Mouse (Mus musculus) hindbrain, embryonic 11.5 days (tissue): ENCODE data around the gene Hmgcll1. TPM values are rescaled to one million over a fixed set of nuclear protein-coding genes. Genes with fewer than 3 reads are reported as not detected.

Experiments used
- ATAC-seq: fragments of 200-750 bp; cut with Nextera tagmentation; 2 replicates; pipeline ENCODE4 v1.8.0; 2017; ENCODE audit warnings: mild to moderate bottlenecking, moderate TSS enrichment, moderate library complexity; ENCODE audit not compliant: low FRiP score
- DNase-seq: peaks from one replicate; pipeline ENCODE4 v3.0.0-alpha.2; 2015; ENCODE audit warnings: low spot score
- H3K27ac ChIP-seq: fragments of 300-500 bp; sonication (generic); 2 replicates; pipeline ENCODE4 v1.5.1; 2014; ENCODE audit warnings: mild to moderate bottlenecking, low read depth, low read length
- H3K27me3 ChIP-seq: fragments of 300-500 bp; sonication (generic); 2 replicates; pipeline ENCODE4 v1.6.1; 2014; ENCODE audit warnings: mild to moderate bottlenecking, low read length, moderate library complexity, mixed read lengths; ENCODE audit not compliant: control insufficient read depth, insufficient read depth
- H3K36me3 ChIP-seq: fragments of 300-500 bp; sonication (generic); 2 replicates; pipeline ENCODE4 v1.6.1; 2014; ENCODE audit warnings: mild to moderate bottlenecking, low read length, moderate library complexity, mixed read lengths; ENCODE audit not compliant: control insufficient read depth, insufficient read depth
- H3K4me1 ChIP-seq: fragments of 300-500 bp; sonication (generic); replicated peaks from 2 replicates; pipeline ENCODE4 v1.6.1; 2014; ENCODE audit warnings: low read length, mixed read lengths; ENCODE audit not compliant: control insufficient read depth, insufficient read depth
- H3K4me2 ChIP-seq: fragments of 300-500 bp; sonication (generic); replicated peaks from 2 replicates; pipeline ENCODE4 v1.6.1; 2014; ENCODE audit warnings: mild to moderate bottlenecking, low read depth, low read length
- H3K4me3 ChIP-seq: fragments of 300-500 bp; sonication (generic); 2 replicates; pipeline ENCODE4 v1.5.1; 2014; ENCODE audit warnings: low read depth, low read length
- H3K9ac ChIP-seq: fragments of 300-500 bp; sonication (generic); 2 replicates; pipeline ENCODE4 v1.6.1; 2014; ENCODE audit warnings: low read depth, low read length
- H3K9me3 ChIP-seq: fragments of 300-500 bp; sonication (generic); 2 replicates; pipeline ENCODE4 v1.6.1; 2016; ENCODE audit warnings: low read length; ENCODE audit not compliant: control insufficient read depth
- WGBS: fragments of 180-500 bp; shearing (Covaris S2); extraction: QIAGEN DNeasy Blood & Tissue Kit; methylation state at CpG from one replicate; pipeline ENCODE4 v1.1.7; 2014; 5-methylcytosine and 5-hydroxymethylcytosine counted together
- polyA plus RNA-seq: library from polyadenylated mRNA; unstranded; fragments of >200 nt; fragmentation: Nextera tagmentation; extraction: Ambion mirVana; gene quantifications from 2 replicates; pipeline ENCODE4 v1.2.1, GENCODE M21; 2014

Hmgcll1 gene
- polyA plus RNA-seq, 1 experiment from 2014 or later: 14.5 TPM

- Histone ChIP-seq H3K4me1 (no peaks in the 10 kb centered on the region), H3K4me3 (no peak overlapping the region), H3K4me2 (no peak overlapping the region), H3K9me3 (no peaks in the 10 kb centered on the region), H3K36me3 (no peaks in the 10 kb centered on the region), H3K27ac (no peak overlapping the region), H3K27me3 (no peaks in the 10 kb centered on the region), H3K9ac (no peak overlapping the region)
- DNase-seq (no peak), ATAC-seq (no peak)
- WGBS: 57% methylated on average over 6 of the region's 6 CpGs
Observed at GRCm38 (mm10) chr9:76007342-76007970, 7.2 kb upstream of the Hmgcll1 start.

GRCm38 (mm10) chr9:76013789-76014188 is 866 bp upstream of the Hmgcll1 start:
- ATAC-seq (no peak), DNase-seq (no peak)
- Histone ChIP-seq H3K9ac (no peak overlapping the region), H3K36me3 (no peaks in the 10 kb centered on the region), H3K4me1 (no peaks in the 10 kb centered on the region), H3K27me3 (no peaks in the 10 kb centered on the region), H3K27ac (no peak overlapping the region), H3K9me3 (no peaks in the 10 kb centered on the region), H3K4me2 (no peak overlapping the region), H3K4me3 (no peak overlapping the region)
- 79% methylated on average over 6 of the region's 6 CpGs for WGBS

GRCm38 (mm10) chr9:76015971-76016370 is 1.3 kb downstream of the Hmgcll1 start:
- WGBS: 93% methylated on average over 5 of the region's 5 CpGs
- Histone ChIP-seq H3K4me2 (no peak overlapping the region), H3K4me1 (no peaks in the 10 kb centered on the region), H3K27me3 (no peaks in the 10 kb centered on the region), H3K9ac (no peak overlapping the region), H3K9me3 (no peaks in the 10 kb centered on the region), H3K36me3 (no peaks in the 10 kb centered on the region), H3K4me3 (no peak overlapping the region), H3K27ac (no peak overlapping the region)
- no peak for DNase-seq
- no peak for ATAC-seq

- H3K9ac ChIP-seq: no peak overlapping the region
- no peak for ATAC-seq
Observed at GRCm38 (mm10) chr9:76016506-76016905, 1.9 kb downstream of the Hmgcll1 start.

GRCm38 (mm10) chr9:76023551-76023973 is 8.9 kb downstream of the Hmgcll1 start:
- ATAC-seq (no peak), DNase-seq (no peak)
- Histone ChIP-seq H3K4me1 (no peaks in the 10 kb centered on the region), H3K36me3 (no peaks in the 10 kb centered on the region), H3K27ac (no peak overlapping the region), H3K9me3 (no peaks in the 10 kb centered on the region), H3K4me2 (no peak overlapping the region), H3K27me3 (no peaks in the 10 kb centered on the region), H3K9ac (no peak overlapping the region), H3K4me3 (no peak overlapping the region)
- WGBS: 56% methylated on average over 5 of the region's 5 CpGs

More at GRCm38 (mm10) chr9:76016506-76016905, 1.9 kb downstream of the Hmgcll1 start:
- Histone ChIP-seq H3K27me3 (no peaks in the 10 kb centered on the region), H3K36me3 (no peaks in the 10 kb centered on the region), H3K4me3 (no peak overlapping the region), H3K4me2 (no peak overlapping the region), H3K9me3 (no peaks in the 10 kb centered on the region), H3K4me1 (no peaks in the 10 kb centered on the region), H3K27ac (no peak overlapping the region)
- DNase-seq: no peak
- 94% methylated on average over 10 of the region's 10 CpGs for WGBS

- Histone ChIP-seq H3K27ac (no peak overlapping the region), H3K4me1 (no peaks in the 10 kb centered on the region), H3K27me3 (no peaks in the 10 kb centered on the region), H3K9ac (no peak overlapping the region), H3K4me3 (no peak overlapping the region), H3K4me2 (no peak overlapping the region), H3K36me3 (no peaks in the 10 kb centered on the region), H3K9me3 (no peaks in the 10 kb centered on the region)
- no peak for DNase-seq
- WGBS: 46% methylated on average over 5 of the region's 5 CpGs
- no peak for ATAC-seq
Observed at GRCm38 (mm10) chr9:76024277-76025246, 9.9 kb downstream of the Hmgcll1 start.

GRCm38 (mm10) chr9:76029471-76030199 is 15.0 kb downstream of the Hmgcll1 start:
- ATAC-seq (no peak), DNase-seq (no peak)
- no peaks in the 10 kb centered on the region for H3K4me1 ChIP-seq
- no peak overlapping the region for H3K9ac ChIP-seq
- H3K27ac ChIP-seq: no peak overlapping the region
- WGBS: 86% methylated on average over 16 of the region's 16 CpGs
- no peaks in the 10 kb centered on the region for H3K36me3 ChIP-seq
- no peaks in the 10 kb centered on the region for H3K9me3 ChIP-seq
- no peak overlapping the region for H3K4me3 ChIP-seq
- no peaks in the 10 kb centered on the region for H3K27me3 ChIP-seq
- H3K4me2 ChIP-seq: no peak overlapping the region

GRCm38 (mm10) chr9:76035058-76035457 is 20.4 kb downstream of the Hmgcll1 start:
- Histone ChIP-seq H3K27ac (no peak overlapping the region), H3K27me3 (no peaks in the 10 kb centered on the region), H3K4me3 (no peak overlapping the region), H3K4me2 (no peak overlapping the region), H3K9ac (no peak overlapping the region), H3K4me1 (no peaks in the 10 kb centered on the region), H3K9me3 (no peaks in the 10 kb centered on the region), H3K36me3 (no peaks in the 10 kb centered on the region)
- DNase-seq (no peak), ATAC-seq (no peak)
- 87% methylated on average over 7 of the region's 7 CpGs for WGBS
